Mouse (Mus musculus): ENCODE results near the gene Lrriq1. TPM values are rescaled to one million over a fixed set of nuclear protein-coding genes. Genes with fewer than 3 reads are reported as not detected.

Gene Lrriq1
- polyA plus RNA-seq, 1 experiment from 2014 or later: 0.42 TPM

GRCm38 (mm10) chr10:103142526-103142925, 93.6 kb downstream of the Lrriq1 start:
- no peak for ATAC-seq (replicated peaks; ENCODE audit: low FRiP score, low TSS enrichment, low read depth)
- no peak overlapping the region for H3K4me2 ChIP-seq (ENCODE audit: low read length)

GRCm38 (mm10) chr10:103141532-103141931, 94.6 kb downstream of the Lrriq1 start:
- H3K36me3 ChIP-seq (ENCODE audit: control insufficient read depth, insufficient read depth, low read length): no peaks in the 10 kb centered on the region
- no peaks in the 10 kb centered on the region for H3K9me3 ChIP-seq (ENCODE audit: control insufficient read depth, low read length)
- no peak overlapping the region for H3K4me2 ChIP-seq (ENCODE audit: low read length)
- DNase-seq (ENCODE audit: low spot score) (no peak), ATAC-seq (replicated peaks; ENCODE audit: low FRiP score, low TSS enrichment, low read depth) (no peak)
- no peak overlapping the region for H3K9ac ChIP-seq (ENCODE audit: low read length)
- H3K27me3 ChIP-seq (replicated peaks; ENCODE audit: control insufficient read depth, insufficient read depth, low read length): no peaks in the 10 kb centered on the region
- 0 out of 2 replicates have a peak, but pooled peaks cover 4% of the 10 kb centered on the region for H3K4me1 ChIP-seq (replicated peaks; ENCODE audit: control insufficient read depth, insufficient read depth, low read length)
- 36% methylated on average over 6 of the region's 6 CpGs for WGBS
- no peak overlapping the region for H3K4me3 ChIP-seq (ENCODE audit: low read depth, low read length)
- H3K27ac ChIP-seq (ENCODE audit: low read depth): no peak overlapping the region

More at GRCm38 (mm10) chr10:103142526-103142925, 93.6 kb downstream of the Lrriq1 start:
- no peak overlapping the region for H3K27ac ChIP-seq (ENCODE audit: low read depth)
- H3K9ac ChIP-seq (ENCODE audit: low read length): no peak overlapping the region
- WGBS: 60% methylated on average over 4 of the region's 4 CpGs
- 0 out of 2 replicates have a peak, but pooled peaks cover 4% of the 10 kb centered on the region for H3K4me1 ChIP-seq (replicated peaks; ENCODE audit: control insufficient read depth, insufficient read depth, low read length)
- DNase-seq (ENCODE audit: low spot score): no peak
- no peak overlapping the region for H3K4me3 ChIP-seq (ENCODE audit: low read depth, low read length)
- H3K9me3 ChIP-seq (ENCODE audit: control insufficient read depth, low read length): no peaks in the 10 kb centered on the region
- no peaks in the 10 kb centered on the region for H3K36me3 ChIP-seq (ENCODE audit: control insufficient read depth, insufficient read depth, low read length)
- no peaks in the 10 kb centered on the region for H3K27me3 ChIP-seq (replicated peaks; ENCODE audit: control insufficient read depth, insufficient read depth, low read length)

GRCm38 (mm10) chr10:103140609-103141008, 95.5 kb downstream of the Lrriq1 start:
- Histone ChIP-seq H3K9ac (ENCODE audit: low read length) (no peak overlapping the region), H3K36me3 (ENCODE audit: control insufficient read depth, insufficient read depth, low read length) (no peaks in the 10 kb centered on the region), H3K9me3 (ENCODE audit: control insufficient read depth, low read length) (no peaks in the 10 kb centered on the region), H3K4me3 (ENCODE audit: low read depth, low read length) (no peak overlapping the region), H3K4me1 (replicated peaks; ENCODE audit: control insufficient read depth, insufficient read depth, low read length) (no peaks in the 10 kb centered on the region), H3K27ac (ENCODE audit: low read depth) (no peak overlapping the region), H3K4me2 (ENCODE audit: low read length) (no peak overlapping the region), H3K27me3 (replicated peaks; ENCODE audit: control insufficient read depth, insufficient read depth, low read length) (no peaks in the 10 kb centered on the region)
- ATAC-seq (replicated peaks; ENCODE audit: low FRiP score, low TSS enrichment, low read depth) (no peak), DNase-seq (ENCODE audit: low spot score) (no peak)
- 67% methylated on average over 8 of the region's 8 CpGs for WGBS

- no peaks in the 10 kb centered on the region for H3K4me1 ChIP-seq (replicated peaks; ENCODE audit: control insufficient read depth, insufficient read depth, low read length)
- H3K4me3 ChIP-seq (ENCODE audit: low read depth, low read length): no peak overlapping the region
- 61% methylated on average over 6 of the region's 6 CpGs for WGBS
- H3K27me3 ChIP-seq (replicated peaks; ENCODE audit: control insufficient read depth, insufficient read depth, low read length): no peaks in the 10 kb centered on the region
- no peak overlapping the region for H3K9ac ChIP-seq (ENCODE audit: low read length)
- H3K27ac ChIP-seq (ENCODE audit: low read depth): no peak overlapping the region
- DNase-seq (ENCODE audit: low spot score) (no peak), ATAC-seq (replicated peaks; ENCODE audit: low FRiP score, low TSS enrichment, low read depth) (no peak)
- H3K9me3 ChIP-seq (ENCODE audit: control insufficient read depth, low read length): no peaks in the 10 kb centered on the region
- H3K36me3 ChIP-seq (ENCODE audit: control insufficient read depth, insufficient read depth, low read length): no peaks in the 10 kb centered on the region
- no peak overlapping the region for H3K4me2 ChIP-seq (ENCODE audit: low read length)
These were observed 121.5 kb downstream of the Lrriq1 start for GRCm38 (mm10) chr10:103114629-103115028.

GRCm38 (mm10) chr10:103108090-103108489, 128.0 kb downstream of the Lrriq1 start:
- H3K9ac ChIP-seq (ENCODE audit: low read length): no peak overlapping the region
- H3K27me3 ChIP-seq (replicated peaks; ENCODE audit: control insufficient read depth, insufficient read depth, low read length): no peaks in the 10 kb centered on the region
- DNase-seq (ENCODE audit: low spot score) (no peak), ATAC-seq (replicated peaks; ENCODE audit: low FRiP score, low TSS enrichment, low read depth) (no peak)
- H3K36me3 ChIP-seq (ENCODE audit: control insufficient read depth, insufficient read depth, low read length): no peaks in the 10 kb centered on the region
- H3K9me3 ChIP-seq (ENCODE audit: control insufficient read depth, low read length): no peaks in the 10 kb centered on the region
- H3K27ac ChIP-seq (ENCODE audit: low read depth): no peak overlapping the region
- H3K4me1 ChIP-seq (replicated peaks; ENCODE audit: control insufficient read depth, insufficient read depth, low read length): no peaks in the 10 kb centered on the region
- WGBS: 89% methylated on average over 2 of the region's 2 CpGs
- H3K4me3 ChIP-seq (ENCODE audit: low read depth, low read length): no peak overlapping the region
- H3K4me2 ChIP-seq (ENCODE audit: low read length): no peak overlapping the region

GRCm38 (mm10) chr10:103086101-103086500, 150.0 kb downstream of the Lrriq1 start:
- Histone ChIP-seq H3K27ac (ENCODE audit: low read depth) (no peak overlapping the region), H3K9ac (ENCODE audit: low read length) (no peak overlapping the region), H3K9me3 (ENCODE audit: control insufficient read depth, low read length) (no peaks in the 10 kb centered on the region), H3K27me3 (replicated peaks; ENCODE audit: control insufficient read depth, insufficient read depth, low read length) (no peaks in the 10 kb centered on the region), H3K4me3 (ENCODE audit: low read depth, low read length) (no peak overlapping the region), H3K36me3 (ENCODE audit: control insufficient read depth, insufficient read depth, low read length) (no peaks in the 10 kb centered on the region), H3K4me2 (ENCODE audit: low read length) (no peak overlapping the region), H3K4me1 (replicated peaks; ENCODE audit: control insufficient read depth, insufficient read depth, low read length) (no peaks in the 10 kb centered on the region)
- ATAC-seq (replicated peaks; ENCODE audit: low FRiP score, low TSS enrichment, low read depth) (no peak), DNase-seq (ENCODE audit: low spot score) (no peak)
- WGBS: 31% methylated on average over 1 of the region's 1 CpGs

GRCm38 (mm10) chr10:103049593-103049992, 186.5 kb downstream of the Lrriq1 start:
- Histone ChIP-seq H3K4me3 (ENCODE audit: low read depth, low read length) (no peak overlapping the region), H3K9ac (ENCODE audit: low read length) (no peak overlapping the region), H3K36me3 (ENCODE audit: control insufficient read depth, insufficient read depth, low read length) (no peaks in the 10 kb centered on the region), H3K27ac (ENCODE audit: low read depth) (no peak overlapping the region), H3K27me3 (replicated peaks; ENCODE audit: control insufficient read depth, insufficient read depth, low read length) (no peaks in the 10 kb centered on the region), H3K4me2 (ENCODE audit: low read length) (no peak overlapping the region), H3K9me3 (ENCODE audit: control insufficient read depth, low read length) (no peaks in the 10 kb centered on the region), H3K4me1 (replicated peaks; ENCODE audit: control insufficient read depth, insufficient read depth, low read length) (no peaks in the 10 kb centered on the region)
- WGBS: 83% methylated on average over 2 of the region's 2 CpGs
- DNase-seq (ENCODE audit: low spot score) (no peak), ATAC-seq (replicated peaks; ENCODE audit: low FRiP score, low TSS enrichment, low read depth) (no peak)

GRCm38 (mm10) chr10:103046623-103047022, 189.5 kb downstream of the Lrriq1 start:
- DNase-seq (ENCODE audit: low spot score) (no peak), ATAC-seq (replicated peaks; ENCODE audit: low FRiP score, low TSS enrichment, low read depth) (no peak)
- Histone ChIP-seq H3K4me1 (replicated peaks; ENCODE audit: control insufficient read depth, insufficient read depth, low read length) (no peaks in the 10 kb centered on the region), H3K36me3 (ENCODE audit: control insufficient read depth, insufficient read depth, low read length) (no peaks in the 10 kb centered on the region), H3K4me2 (ENCODE audit: low read length) (no peak overlapping the region), H3K9me3 (ENCODE audit: control insufficient read depth, low read length) (no peaks in the 10 kb centered on the region), H3K27ac (ENCODE audit: low read depth) (no peak overlapping the region), H3K27me3 (replicated peaks; ENCODE audit: control insufficient read depth, insufficient read depth, low read length) (no peaks in the 10 kb centered on the region), H3K4me3 (ENCODE audit: low read depth, low read length) (no peak overlapping the region), H3K9ac (ENCODE audit: low read length) (no peak overlapping the region)
- 48% methylated on average over 3 of the region's 3 CpGs for WGBS

- ATAC-seq (replicated peaks; ENCODE audit: low FRiP score, low TSS enrichment, low read depth) (no peak), DNase-seq (ENCODE audit: low spot score) (no peak)
- H3K27me3 ChIP-seq (replicated peaks; ENCODE audit: control insufficient read depth, insufficient read depth, low read length): no peaks in the 10 kb centered on the region
- 55% methylated on average over 2 of the region's 2 CpGs for WGBS
- no peaks in the 10 kb centered on the region for H3K9me3 ChIP-seq (ENCODE audit: control insufficient read depth, low read length)
- no peak overlapping the region for H3K4me3 ChIP-seq (ENCODE audit: low read depth, low read length)
- H3K4me1 ChIP-seq (replicated peaks; ENCODE audit: control insufficient read depth, insufficient read depth, low read length): no peaks in the 10 kb centered on the region
- no peak overlapping the region for H3K9ac ChIP-seq (ENCODE audit: low read length)
- no peaks in the 10 kb centered on the region for H3K36me3 ChIP-seq (ENCODE audit: control insufficient read depth, insufficient read depth, low read length)
- H3K4me2 ChIP-seq (ENCODE audit: low read length): no peak overlapping the region
- no peak overlapping the region for H3K27ac ChIP-seq (ENCODE audit: low read depth)
These were observed 191.1 kb downstream of the Lrriq1 start for GRCm38 (mm10) chr10:103045019-103045418.

Data from intestine, embryonic 14.5 days (tissue).